Mouse (Mus musculus) olfactory bulb, adult 2 months (tissue): ENCODE measurements around the gene Llgl2. TPM values are rescaled to one million over a fixed set of nuclear protein-coding genes. Genes with fewer than 3 reads are reported as not detected.

Experiments
- H3K27ac ChIP-seq: fragments of 200-500 bp; 2 replicates; pipeline ENCODE4 v1.5.1; 2012; ENCODE audit warnings: low read depth, low read length; ENCODE audit not compliant: insufficient read depth
- H3K4me1 ChIP-seq: fragments of 200-500 bp; 2 replicates; pipeline ENCODE4 v1.6.1; 2012; ENCODE audit warnings: low read length; ENCODE audit not compliant: control insufficient read depth, insufficient read depth
- H3K4me3 ChIP-seq: fragments of 200-500 bp; 2 replicates; pipeline ENCODE4 v1.5.1; 2012; ENCODE audit warnings: mild to moderate bottlenecking, low read depth, low read length, moderate library complexity; ENCODE audit not compliant: insufficient read depth
- CTCF ChIP-seq: fragments of 200-500 bp; IDR thresholded peaks from 2 replicates; pipeline ENCODE4 v1.5.1; 2012; ENCODE audit warnings: low read depth, mild to moderate bottlenecking, low read length, moderate library complexity; ENCODE audit not compliant: insufficient read depth
- POLR2A ChIP-seq: fragments of 200-500 bp; IDR thresholded peaks from 2 replicates; pipeline ENCODE4 v1.6.1; 2012; ENCODE audit warnings: mild to moderate bottlenecking, low read depth, low read length, moderate library complexity; ENCODE audit not compliant: insufficient read depth
- WGBS: fragments of 180-500 bp; shearing (Covaris S2); methylation state at CpG from one replicate; pipeline ENCODE4 v1.1.7; 2018; 5-methylcytosine and 5-hydroxymethylcytosine counted together
- polyA plus RNA-seq: library from polyadenylated mRNA; stranded (reverse); fragments of >200 nt; gene quantifications from 2 replicates; pipeline ENCODE4 v1.2.4, GENCODE M21; 2012; ENCODE audit warnings: low replicate concordance; ENCODE audit not compliant: missing spikeins, insufficient read depth, insufficient read length

Gene Llgl2
- polyA plus RNA-seq, 1 experiment, result not detected

GRCm38 (mm10) chr11:115888020-115888419, 64.2 kb downstream of the Llgl2 start:
- Histone ChIP-seq H3K4me3 (no peak overlapping the region), H3K27ac (no peak overlapping the region), H3K4me1 (0 out of 2 replicates have a peak, but pooled peaks cover 4% of the 10 kb centered on the region)
- 87% methylated on average over 5 of the region's 5 CpGs for WGBS
- no peak for TF ChIP-seq POLR2A
- no peak for TF ChIP-seq CTCF

DNA sequence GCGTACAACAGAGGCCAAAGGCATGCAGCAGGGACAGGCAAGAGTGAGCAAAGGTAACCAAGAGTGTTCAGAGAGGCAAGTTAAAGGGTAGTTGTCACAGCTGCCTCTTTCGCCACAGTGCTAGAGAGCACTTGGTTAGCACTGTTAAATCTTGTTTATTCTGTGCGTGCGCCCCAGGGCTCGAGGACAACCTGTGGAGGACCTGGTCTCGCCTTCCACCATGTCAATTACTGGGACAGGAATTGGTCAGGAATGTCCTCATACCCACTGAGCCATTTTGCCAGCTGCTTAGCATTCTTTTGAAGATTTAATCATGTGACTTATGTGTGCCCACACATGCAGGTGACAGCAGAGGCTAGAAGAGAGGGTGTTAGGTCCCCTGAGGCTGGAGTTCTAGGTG, 65.3 kb downstream of the Llgl2 start:
- no peaks in the 10 kb centered on the region for H3K4me1 ChIP-seq
- no peak overlapping the region for H3K27ac ChIP-seq
- TF ChIP-seq POLR2A (no peak), CTCF (no peak)
- H3K4me3 ChIP-seq, result no peak overlapping the region
- 86% methylated on average over 6 of the region's 6 CpGs for WGBS

- no peak overlapping the region for H3K4me3 ChIP-seq
- TF ChIP-seq CTCF (no peak), POLR2A (no peak)
- WGBS, result 67% methylated on average over 6 of the region's 6 CpGs
- no peaks in the 10 kb centered on the region for H3K4me1 ChIP-seq
- no peak overlapping the region for H3K27ac ChIP-seq
Measured at GRCm38 (mm10) chr11:115892213-115892612, 68.4 kb downstream of the Llgl2 start.

- H3K27ac ChIP-seq, result no peak overlapping the region
- no peak overlapping the region for H3K4me3 ChIP-seq
- no peaks in the 10 kb centered on the region for H3K4me1 ChIP-seq
- 88% methylated on average over 9 of the region's 9 CpGs for WGBS
- TF ChIP-seq CTCF (no peak), POLR2A (no peak)
Measured at GRCm38 (mm10) chr11:115893071-115893470, 69.2 kb downstream of the Llgl2 start.

- H3K27ac ChIP-seq, result no peak overlapping the region
- TF ChIP-seq POLR2A (no peak), CTCF (no peak)
- no peak overlapping the region for H3K4me3 ChIP-seq
- peaks cover 8% of the 10 kb centered on the region for H3K4me1 ChIP-seq
- 83% methylated on average over 14 of the region's 14 CpGs for WGBS
Measured at GRCm38 (mm10) chr11:115894755-115895520, 71.1 kb downstream of the Llgl2 start.

GRCm38 (mm10) chr11:115898446-115898845, 74.6 kb downstream of the Llgl2 start:
- TF ChIP-seq POLR2A, result no peak
- TF ChIP-seq CTCF, result no peak
- 82% methylated on average over 7 of the region's 7 CpGs for WGBS
- H3K4me1 ChIP-seq, result peaks cover 12% of the 10 kb centered on the region
- no peak overlapping the region for H3K27ac ChIP-seq
- H3K4me3 ChIP-seq, result no peak overlapping the region

DNA sequence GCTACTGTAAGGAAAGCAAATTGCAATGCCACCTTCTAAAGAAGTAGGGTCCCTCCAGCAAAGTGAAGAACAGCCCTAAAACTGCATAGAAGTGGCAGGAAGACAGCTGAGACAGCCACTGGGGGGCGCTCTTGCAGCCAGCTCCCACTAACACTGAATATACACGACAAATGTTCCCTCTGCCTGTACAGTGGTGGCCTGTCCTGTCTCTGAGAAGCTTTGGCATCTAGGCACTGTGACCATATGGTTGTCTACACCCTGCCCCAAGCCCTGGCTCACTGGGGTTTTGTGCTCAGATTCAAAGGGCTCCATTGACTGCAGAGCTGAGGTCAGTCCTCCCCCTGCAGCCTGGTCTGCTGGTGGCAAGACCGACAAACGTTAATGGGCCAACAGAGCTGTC, 75.0 kb downstream of the Llgl2 start:
- H3K27ac ChIP-seq, result no peak overlapping the region
- no peak overlapping the region for H3K4me3 ChIP-seq
- H3K4me1 ChIP-seq, result peaks cover 12% of the 10 kb centered on the region
- WGBS, result 20% methylated on average over 4 of the region's 4 CpGs
- TF ChIP-seq POLR2A (no peak), CTCF (peak; percentile 55; the same call in 1 of the 2 replicates)

DNA sequence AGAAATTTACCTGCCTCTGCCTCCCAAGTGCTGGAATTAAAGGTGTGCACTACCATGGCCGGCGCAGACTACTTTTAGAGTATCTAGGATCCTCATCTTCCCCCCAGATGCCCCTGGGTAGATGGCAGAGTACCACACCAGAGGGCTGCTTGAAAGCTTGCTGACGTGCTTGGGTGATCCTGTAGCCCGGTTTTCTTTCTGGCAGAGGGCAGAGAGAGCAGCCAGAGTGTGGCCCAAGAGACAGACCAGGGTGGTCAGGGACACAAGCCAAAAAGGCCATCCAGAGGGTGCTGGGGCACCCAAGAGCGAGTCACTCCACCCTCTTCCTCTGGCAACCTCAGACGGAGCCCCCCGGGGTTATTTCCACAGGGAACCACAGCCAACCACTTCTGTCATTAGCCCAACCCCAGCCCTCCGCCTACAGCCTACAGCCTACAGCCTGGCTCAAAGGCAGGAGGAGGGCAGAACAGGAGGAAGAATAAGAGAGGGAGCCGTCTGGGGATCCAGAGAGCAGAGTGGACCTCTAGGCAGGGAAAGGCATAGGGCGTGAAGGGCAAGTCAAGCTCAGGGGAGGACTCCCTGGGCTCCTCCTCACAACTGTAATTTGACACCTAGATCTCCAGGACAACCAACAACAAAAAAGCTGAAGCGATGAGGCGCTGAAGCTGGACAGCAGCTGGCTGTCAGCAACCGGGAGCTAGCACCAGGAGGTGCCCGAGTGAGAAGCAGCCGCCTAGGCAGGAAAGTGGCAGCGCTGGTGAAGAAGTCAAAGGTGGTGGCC, 75.8 kb downstream of the Llgl2 start, which contains the start of gene Smim5:
Gene Smim5 (plus strand): TSS at position 481 of the 781 bp plus-strand sequence.
- WGBS, result 51% methylated on average over 16 of the region's 16 CpGs
- Histone ChIP-seq H3K27ac (no peak within 1 kb of the TSS), H3K4me3 (no peak within 1 kb of the TSS), H3K4me1 (peaks cover 12% of the 10 kb centered on the region)
- TF ChIP-seq CTCF (no peak), POLR2A (no peak)

- no peak overlapping the region for H3K27ac ChIP-seq
- 84% methylated on average over 8 of the region's 8 CpGs for WGBS
- peaks cover 15% of the 10 kb centered on the region for H3K4me1 ChIP-seq
- no peak overlapping the region for H3K4me3 ChIP-seq
- no peak for TF ChIP-seq POLR2A
- TF ChIP-seq CTCF, result no peak
Measured at GRCm38 (mm10) chr11:115900561-115901337, 76.9 kb downstream of the Llgl2 start.
